Mouse (Mus musculus) layer of hippocampus, adult 2 months (tissue): ENCODE measurements around the gene Fblim1. TPM values are rescaled to one million over a fixed set of nuclear protein-coding genes. Genes with fewer than 3 reads are reported as not detected.

Experiments used
- DNase-seq, 2 experiments: peaks; one replicate each; pipeline ENCODE4 v3.0.0; 2022; ENCODE audit warnings: low spot score in 2 of 2
- H3K27ac ChIP-seq: fragments of 200-600 bp; 2 replicates; pipeline ENCODE4 v1.8.1; 2022
- H3K4me3 ChIP-seq: fragments of 200-600 bp; 2 replicates; pipeline ENCODE4 v1.8.1; 2022; ENCODE audit warnings: mild to moderate bottlenecking
- CTCF ChIP-seq: fragments of 200-600 bp; conservative IDR thresholded peaks from 2 replicates; pipeline ENCODE4 v1.8.1; 2022; ENCODE audit warnings: antibody characterized with exemption, mild to moderate bottlenecking, moderate library complexity
- long read RNA-seq, 2 experiments: library from polyadenylated mRNA; stranded (forward); transcript quantifications; one replicate each; pipeline ENCODE4 v2.0.0; 2021; ENCODE audit warnings: borderline mapping rate in 2 of 2
- total RNA-seq, 2 experiments: library from RNA; stranded (reverse); gene quantifications; 2 replicates each; pipeline ENCODE4 v1.2.3; 2021

Gene Fblim1
- total RNA-seq: under 1 TPM; 0.47 to 0.90 TPM
- long read RNA-seq, experiment 1, partial matches to known transcripts: 1 of 1 reads
- long read RNA-seq, experiment 1, other reads (novel, unspliced or antisense): 0 of 1 reads
- long read RNA-seq, experiment 2: 0 reads

- no peak within 1 kb of the TSS for H3K27ac ChIP-seq
- no peak for TF ChIP-seq CTCF
- no peak for DNase-seq
- no peak within 1 kb of the TSS for H3K4me3 ChIP-seq
Observed at GRCm38 (mm10) chr4:141605861-141606260, at the start of gene Fblim1. Fblim1 (minus strand) TSS chr4:141606096.

DNA sequence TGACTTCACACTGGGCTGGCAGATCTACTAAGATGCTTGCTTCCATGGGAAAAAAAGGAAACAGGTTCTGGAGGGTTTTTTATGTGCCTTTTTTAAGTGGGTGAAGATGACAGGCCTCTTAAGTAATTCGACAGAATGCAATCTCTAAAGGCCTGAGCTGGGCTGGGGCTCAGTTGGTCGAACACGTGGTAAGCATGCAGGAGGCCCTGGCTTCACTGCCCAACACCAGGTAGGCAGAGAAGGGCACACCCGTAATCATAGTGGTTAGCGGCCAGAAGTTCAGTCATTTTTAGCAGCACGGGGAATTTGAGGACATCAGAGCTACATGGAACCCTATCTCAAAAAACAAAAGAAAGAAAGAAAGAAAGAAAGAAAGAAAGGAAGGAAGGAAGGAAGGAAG, 48.6 kb upstream of the Fblim1 start:
- no peak for TF ChIP-seq CTCF
- Histone ChIP-seq H3K4me3 (no peak overlapping the region), H3K27ac (peak overlapping the region; percentile 57)
- no peak for DNase-seq

DNA sequence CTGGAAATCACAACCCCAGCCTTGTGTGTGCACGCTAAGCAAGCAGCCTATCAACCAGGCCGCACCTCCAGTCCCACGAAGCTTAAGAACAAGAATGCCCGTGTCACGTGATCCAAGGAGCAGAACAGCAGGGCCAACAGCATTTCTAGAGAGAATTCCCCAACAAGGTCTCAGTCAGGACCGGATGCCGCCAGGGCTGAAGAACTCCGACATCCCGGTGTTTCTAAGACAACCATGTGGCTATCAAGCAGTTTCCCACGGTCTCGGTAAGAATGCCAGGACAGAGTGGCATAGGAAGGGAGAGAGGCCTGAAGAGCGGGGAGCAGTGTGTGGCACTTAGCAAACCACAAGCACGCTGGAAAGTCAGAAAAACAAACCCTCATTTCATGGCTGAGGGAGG, 47.9 kb upstream of the Fblim1 start:
- TF ChIP-seq CTCF: no peak
- H3K4me3 ChIP-seq: no peak overlapping the region
- DNase-seq: no peak
- peak overlapping the region; percentile 57 for H3K27ac ChIP-seq

DNA sequence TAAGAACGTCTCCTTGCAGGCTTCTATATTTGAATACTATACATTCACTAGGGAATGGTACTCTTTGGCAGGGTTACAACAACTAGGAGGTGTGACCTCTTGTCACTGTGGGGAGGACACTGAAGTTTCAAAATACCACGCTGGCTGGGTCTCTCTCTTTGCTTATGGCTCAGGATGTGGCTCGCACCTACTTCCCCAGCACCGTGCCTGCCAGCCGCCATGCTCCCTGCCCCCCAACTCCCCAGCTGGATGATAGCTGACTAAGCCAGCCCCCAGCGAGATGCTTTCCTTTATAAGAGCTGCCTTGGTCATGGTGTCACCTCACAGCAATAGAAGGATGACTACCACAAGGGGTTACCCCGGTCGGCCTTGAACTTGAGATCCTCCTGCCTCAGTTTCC, 47.1 kb upstream of the Fblim1 start:
- Histone ChIP-seq H3K27ac (peak overlapping the region; percentile 57; the same call in 1 of the 2 replicates), H3K4me3 (no peak overlapping the region)
- no peak for TF ChIP-seq CTCF
- DNase-seq: no peak

DNA sequence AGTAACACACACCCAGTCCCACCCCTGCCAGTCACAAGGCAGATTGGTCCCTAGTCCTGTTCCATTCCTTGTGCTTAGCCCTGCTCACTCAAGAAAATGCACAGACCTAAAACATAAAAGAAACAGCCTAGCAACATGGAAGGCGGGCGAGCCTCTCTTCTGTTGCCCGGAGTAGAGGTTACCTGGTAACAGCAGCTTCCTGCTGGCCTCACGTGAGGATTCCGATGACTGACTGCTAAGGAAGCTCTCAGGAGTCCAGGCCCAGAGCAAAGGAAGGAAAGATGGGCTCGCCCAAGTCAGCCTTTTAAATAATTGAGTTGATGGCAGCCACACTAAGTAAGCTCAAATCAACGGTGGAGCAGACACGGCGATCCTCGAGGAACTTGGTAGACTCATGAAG, 46.0 kb upstream of the Fblim1 start:
- no peak for DNase-seq
- Histone ChIP-seq H3K27ac (peak overlapping the region; percentile 28; the same call in 1 of the 2 replicates), H3K4me3 (no peak overlapping the region)
- TF ChIP-seq CTCF: no peak

GRCm38 (mm10) chr4:141651286-141651685, 45.4 kb upstream of the Fblim1 start:
- peak overlapping the region; percentile 28; the same call in 1 of the 2 replicates for H3K27ac ChIP-seq
- TF ChIP-seq CTCF: no peak
- no peak overlapping the region for H3K4me3 ChIP-seq
- DNase-seq: no peak

- DNase-seq: no peak
- peak overlapping the region; percentile 67 for H3K27ac ChIP-seq
- no peak for TF ChIP-seq CTCF
- H3K4me3 ChIP-seq: no peak overlapping the region
Observed at GRCm38 (mm10) chr4:141649244-141649643, 43.3 kb upstream of the Fblim1 start.

- TF ChIP-seq CTCF: no peak
- H3K27ac ChIP-seq: peak overlapping the region; percentile 67; the same call in 1 of the 2 replicates
- no peak for DNase-seq
Observed at GRCm38 (mm10) chr4:141648262-141648661, 42.4 kb upstream of the Fblim1 start.

GRCm38 (mm10) chr4:141647187-141647586, 41.3 kb upstream of the Fblim1 start:
- DNase-seq: no peak

More at GRCm38 (mm10) chr4:141648262-141648661, 42.4 kb upstream of the Fblim1 start:
- no peak overlapping the region for H3K4me3 ChIP-seq

GRCm38 (mm10) chr4:141645988-141646387, 40.1 kb upstream of the Fblim1 start:
- no peak overlapping the region for H3K4me3 ChIP-seq
- TF ChIP-seq CTCF: no peak
- no peak for DNase-seq
- no peak overlapping the region; the same call in 1 of the 2 replicates for H3K27ac ChIP-seq

More at GRCm38 (mm10) chr4:141647187-141647586, 41.3 kb upstream of the Fblim1 start:
- TF ChIP-seq CTCF: no peak
- Histone ChIP-seq H3K27ac (no peak overlapping the region), H3K4me3 (no peak overlapping the region)

GRCm38 (mm10) chr4:141643118-141643855, 37.4 kb upstream of the Fblim1 start:
- no peak for TF ChIP-seq CTCF
- DNase-seq: peak; percentile 50 to 55
- no peak overlapping the region for H3K4me3 ChIP-seq
- peak overlapping the region; percentile 88 for H3K27ac ChIP-seq

DNA sequence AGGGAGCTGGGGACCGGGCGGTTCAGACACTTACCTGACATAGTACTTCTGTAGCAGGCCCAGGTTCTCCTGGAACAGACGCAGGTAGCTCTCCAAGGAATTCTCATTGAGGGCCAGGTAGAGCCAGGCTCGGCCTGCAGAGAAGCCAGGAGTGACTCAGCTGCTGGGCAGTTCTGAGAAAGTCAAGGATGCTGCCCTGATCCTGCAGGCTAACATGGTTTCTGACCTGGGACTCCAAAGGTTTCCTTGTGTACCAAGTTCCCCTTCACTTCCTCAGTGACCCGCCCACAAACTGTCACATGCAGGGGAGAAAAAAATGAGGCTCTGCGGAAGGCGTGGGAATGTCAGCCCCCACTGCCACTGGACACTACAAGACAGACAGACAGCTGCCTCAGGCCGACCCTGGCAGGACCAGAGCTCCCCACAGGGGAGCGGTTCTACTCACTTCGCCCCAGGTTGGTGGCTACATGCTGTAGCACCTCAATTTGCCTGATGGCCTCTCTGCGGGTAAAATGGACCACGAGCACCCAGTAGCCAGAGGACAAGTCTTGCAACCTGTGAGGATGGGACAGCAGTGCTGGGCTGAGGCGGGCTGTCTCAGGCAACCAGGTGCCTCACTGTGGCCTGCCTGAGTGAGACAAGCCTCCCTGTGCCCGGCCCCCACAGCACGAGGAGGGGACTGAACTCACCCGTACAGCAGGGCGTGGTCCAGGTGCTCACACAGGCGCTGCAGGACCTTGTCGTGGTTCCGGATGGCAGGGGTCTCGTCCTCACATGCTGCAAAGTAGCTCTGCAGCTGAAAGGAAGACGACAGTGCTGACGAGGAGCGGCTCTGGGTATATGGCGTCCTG, 36.3 kb upstream of the Fblim1 start:
- no peak overlapping the region for H3K4me3 ChIP-seq
- peak overlapping the region; percentile 64 for H3K27ac ChIP-seq
- no peak for DNase-seq
- TF ChIP-seq CTCF: no peak

- no peak for DNase-seq
- TF ChIP-seq CTCF: no peak
- H3K27ac ChIP-seq: peak overlapping the region; percentile 64
- H3K4me3 ChIP-seq: no peak overlapping the region
Observed at GRCm38 (mm10) chr4:141641353-141641771, 35.5 kb upstream of the Fblim1 start.
